Mouse (Mus musculus): ENCODE data around the gene Wfdc2.
A peak's percentile ranks its signal among the peaks of the same experiment; 100 is the strongest.

DNA sequence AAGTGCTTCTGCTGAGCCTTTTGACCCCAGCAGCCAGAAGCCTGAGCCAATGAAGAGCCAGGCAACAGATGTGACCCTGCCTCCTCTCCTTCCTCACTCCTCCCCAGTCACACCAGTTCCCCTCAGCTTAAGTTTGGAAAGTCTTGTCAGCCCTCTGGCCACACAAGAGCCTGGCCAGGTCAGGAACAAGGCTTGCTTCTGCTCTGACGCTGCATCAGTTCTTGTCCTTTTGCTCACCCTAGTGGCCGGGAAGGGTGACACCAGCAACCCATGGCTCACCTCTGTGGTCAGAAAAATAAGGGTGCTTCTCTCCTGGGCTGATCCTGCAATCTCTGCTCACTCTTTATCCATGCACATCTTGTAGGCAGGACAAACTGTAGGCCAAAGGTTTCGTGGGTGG, 41.4 kb upstream of the Wfdc2 start:
- TF ChIP-seq CTCF (IDR thresholded peaks at IDR 0.05; ENCODE audit: control insufficient read depth, insufficient read depth, insufficient replicate concordance, low read depth, low read length): peak; percentile 70; the same call in 1 of the 2 replicates
- no peak for TF ChIP-seq POLR2A (IDR thresholded peaks at IDR 0.05; ENCODE audit: control insufficient read depth, low read depth, low read length)

All from testis, adult 2 months (tissue).